In the genomic region with DNA sequence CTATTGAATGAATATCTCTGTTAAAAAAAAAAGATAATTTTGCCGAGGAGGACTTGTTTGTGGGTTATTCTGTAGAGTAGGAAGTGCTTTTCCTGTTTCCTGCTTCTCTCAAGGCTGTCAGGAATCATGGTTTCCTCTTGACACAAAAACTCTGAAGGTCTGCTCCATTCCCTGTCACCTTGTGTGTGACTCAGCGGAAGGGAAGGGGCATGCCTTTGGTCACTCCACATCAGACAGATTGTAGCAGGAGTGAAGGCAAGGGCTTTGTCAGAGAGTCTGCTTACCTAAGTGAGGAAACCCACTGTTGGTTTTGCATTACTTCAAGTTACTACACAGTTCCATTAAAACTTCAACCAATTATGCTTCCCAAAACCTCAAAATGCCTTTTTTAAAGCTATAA, we compare ENCODE assay signal across 23 mouse cellular contexts.
DNase-seq lines count a peak whose midpoint lies in the region; ATAC-seq lines count a peak whose summit lies in the region.
"Had no signal": no experiment of that assay in that cellular context is flagged by ENCODE, and none has a peak within 500 bp of the region (broad histone marks: within the 10 kb centered on the region; RNA-seq: fewer than 3 reads in every experiment).

No protein-coding gene starts in this region.

- H3K27ac ChIP-seq in kidney, embryonic 14.5 days (ENCODE audit: low read depth, low read length) = no peak overlapping the region
- H3K27ac ChIP-seq: embryonic facial prominence, embryonic 12.5 days; forebrain, embryonic 12.5 days; heart, adult 2 months; hindbrain, embryonic 10.5 days; limb, embryonic 13.5 days; midbrain, embryonic 12.5 days had no signal

- H3K9ac ChIP-seq in kidney, embryonic 14.5 days (ENCODE audit: low read depth, low read length) = no peak overlapping the region
- H3K9ac ChIP-seq: embryonic facial prominence, embryonic 12.5 days; forebrain, embryonic 12.5 days; limb, embryonic 13.5 days; midbrain, embryonic 12.5 days had no signal

- H3K4me2 ChIP-seq in kidney, embryonic 14.5 days (replicated peaks; ENCODE audit: low read depth, low read length) = no peak overlapping the region
- H3K4me2 ChIP-seq: embryonic facial prominence, embryonic 12.5 days; forebrain, embryonic 12.5 days; limb, embryonic 13.5 days; midbrain, embryonic 12.5 days had no signal

- H3K4me1 ChIP-seq in kidney, embryonic 14.5 days (ENCODE audit: control insufficient read depth, insufficient read depth, low read length) = no peaks in the 10 kb centered on the region
- H3K4me1 ChIP-seq: embryonic facial prominence, embryonic 12.5 days; forebrain, embryonic 12.5 days; limb, embryonic 13.5 days; midbrain, embryonic 12.5 days had no signal

- no peak for ATAC-seq in kidney, embryonic 14.5 days (ENCODE audit: low FRiP score, low TSS enrichment)
- ATAC-seq: hindbrain, embryonic 16.5 days; intestine, postnatal 0 days had no signal

- DNase-seq in adrenal gland, postnatal 10 days = peak; percentile 9
- DNase-seq in adrenal gland, postnatal 4 days (ENCODE audit: low spot score in 2 of 2) = no peak
- peak; percentile 15 to 33 for DNase-seq in kidney, adult 8-10 months
- DNase-seq in kidney, adult 9 months = peak; percentile 29
- DNase-seq in kidney, postnatal 14 days = peak; percentile 49
- no peak for DNase-seq in embryo, embryonic 9.5 days (ENCODE audit: extremely low spot score)
- no peak for DNase-seq in ovary, postnatal 36 days (ENCODE audit: low spot score)
- DNase-seq: cerebellum, adult 11-12 months; cerebellum, postnatal 10 days; gastrocnemius, postnatal 25 days; heart, adult 2 months; lung, adult 18-20 months; thymus, adult 2 months; thymus, postnatal 4 days had no signal

- WGBS in kidney, embryonic 14.5 days = 71% methylated on average over 2 of the region's 2 CpGs

- H3K36me3 ChIP-seq in kidney, embryonic 14.5 days (ENCODE audit: control insufficient read depth, insufficient read depth, low read length) = no peaks in the 10 kb centered on the region
- H3K36me3 ChIP-seq: embryonic facial prominence, embryonic 12.5 days; forebrain, embryonic 12.5 days; hindbrain, embryonic 10.5 days; limb, embryonic 13.5 days; midbrain, embryonic 12.5 days had no signal

- H3K4me3 ChIP-seq in kidney, embryonic 14.5 days (ENCODE audit: low read length) = no peak overlapping the region
- H3K4me3 ChIP-seq: embryonic facial prominence, embryonic 12.5 days; erythroblast, embryonic 14.5 days; forebrain, embryonic 12.5 days; heart, adult 2 months; hindbrain, embryonic 10.5 days; limb, embryonic 13.5 days; midbrain, embryonic 12.5 days had no signal

- no peaks in the 10 kb centered on the region for H3K27me3 ChIP-seq in kidney, embryonic 14.5 days (ENCODE audit: control insufficient read depth, insufficient read depth, low read length)
- H3K27me3 ChIP-seq: embryonic facial prominence, embryonic 12.5 days; forebrain, embryonic 12.5 days; limb, embryonic 13.5 days; midbrain, embryonic 12.5 days had no signal

- no peaks in the 10 kb centered on the region for H3K9me3 ChIP-seq in kidney, embryonic 14.5 days (ENCODE audit: control insufficient read depth, low read length)
- H3K9me3 ChIP-seq: embryonic facial prominence, embryonic 12.5 days; forebrain, embryonic 12.5 days; hindbrain, embryonic 10.5 days; limb, embryonic 13.5 days; midbrain, embryonic 12.5 days had no signal

Comparison
In these comparisons a context has a peak if more than half of its experiments do, and no peak if none do; other contexts are left out.
1. DNase-seq: peak in adrenal gland, postnatal 10 days (single experiment), kidney, adult 8-10 months (2 of 2), kidney, adult 9 months (single experiment) and kidney, postnatal 14 days (single experiment); none in adrenal gland, postnatal 4 days (0 of 2), embryo, embryonic 9.5 days (single experiment) and ovary, postnatal 36 days (single experiment).